Mouse (Mus musculus) liver, embryonic 16.5 days (tissue): Measurements from ENCODE around the gene Prr15l. TPM values are rescaled to one million over a fixed set of nuclear protein-coding genes. Genes with fewer than 3 reads are reported as not detected.

Experiments used
- ATAC-seq: fragments of 200-750 bp; cut with Nextera tagmentation; 2 replicates; pipeline ENCODE4 v1.8.0; 2017; ENCODE audit warnings: low read depth, mild to moderate bottlenecking, moderate number of reproducible peaks, moderate library complexity
- H3K27ac ChIP-seq: fragments of 300-500 bp; sonication (generic); 2 replicates; pipeline ENCODE4 v1.5.1; 2014; ENCODE audit warnings: mild to moderate bottlenecking, low read length
- H3K27me3 ChIP-seq: fragments of 300-500 bp; sonication (generic); 2 replicates; pipeline ENCODE4 v1.6.1; 2014; ENCODE audit warnings: low read depth, low read length, mixed read lengths; ENCODE audit not compliant: control insufficient read depth, insufficient read depth
- H3K36me3 ChIP-seq: fragments of 300-500 bp; sonication (generic); 2 replicates; pipeline ENCODE4 v1.6.1; 2014; ENCODE audit warnings: mild to moderate bottlenecking; ENCODE audit not compliant: control insufficient read depth, insufficient read depth
- H3K4me1 ChIP-seq: fragments of 300-500 bp; sonication (generic); 2 replicates; pipeline ENCODE4 v1.6.1; 2014; ENCODE audit warnings: low read depth, low read length, mixed read lengths; ENCODE audit not compliant: control insufficient read depth
- H3K4me2 ChIP-seq: fragments of 300-500 bp; sonication (generic); 2 replicates; pipeline ENCODE4 v1.6.1; 2014; ENCODE audit warnings: low read depth, low read length, mixed read lengths
- H3K4me3 ChIP-seq: fragments of 300-500 bp; sonication (generic); 2 replicates; pipeline ENCODE4 v1.5.1; 2014; ENCODE audit warnings: low read depth, mild to moderate bottlenecking, low read length
- H3K9ac ChIP-seq: fragments of 300-500 bp; sonication (generic); 2 replicates; pipeline ENCODE4 v1.6.1; 2014; ENCODE audit warnings: low read depth, low read length
- H3K9me3 ChIP-seq: fragments of 300-500 bp; sonication (generic); replicated peaks from 2 replicates; pipeline ENCODE4 v1.6.1; 2016; ENCODE audit warnings: low read length; ENCODE audit not compliant: control insufficient read depth
- WGBS: fragments of 180-500 bp; shearing (Covaris S2); extraction: QIAGEN DNeasy Blood & Tissue Kit; methylation state at CpG from one replicate; pipeline ENCODE4 v1.1.7; 2014; ENCODE audit not compliant: insufficient replicate concordance; 5-methylcytosine and 5-hydroxymethylcytosine counted together
- polyA plus RNA-seq: library from polyadenylated mRNA; unstranded; fragments of >200 nt; fragmentation: Nextera tagmentation; extraction: Ambion mirVana; gene quantifications from 2 replicates; pipeline ENCODE4 v1.2.1, GENCODE M21; 2015

Prr15l gene
- polyA plus RNA-seq, 1 experiment from 2014 or later = 7.1 TPM

DNA sequence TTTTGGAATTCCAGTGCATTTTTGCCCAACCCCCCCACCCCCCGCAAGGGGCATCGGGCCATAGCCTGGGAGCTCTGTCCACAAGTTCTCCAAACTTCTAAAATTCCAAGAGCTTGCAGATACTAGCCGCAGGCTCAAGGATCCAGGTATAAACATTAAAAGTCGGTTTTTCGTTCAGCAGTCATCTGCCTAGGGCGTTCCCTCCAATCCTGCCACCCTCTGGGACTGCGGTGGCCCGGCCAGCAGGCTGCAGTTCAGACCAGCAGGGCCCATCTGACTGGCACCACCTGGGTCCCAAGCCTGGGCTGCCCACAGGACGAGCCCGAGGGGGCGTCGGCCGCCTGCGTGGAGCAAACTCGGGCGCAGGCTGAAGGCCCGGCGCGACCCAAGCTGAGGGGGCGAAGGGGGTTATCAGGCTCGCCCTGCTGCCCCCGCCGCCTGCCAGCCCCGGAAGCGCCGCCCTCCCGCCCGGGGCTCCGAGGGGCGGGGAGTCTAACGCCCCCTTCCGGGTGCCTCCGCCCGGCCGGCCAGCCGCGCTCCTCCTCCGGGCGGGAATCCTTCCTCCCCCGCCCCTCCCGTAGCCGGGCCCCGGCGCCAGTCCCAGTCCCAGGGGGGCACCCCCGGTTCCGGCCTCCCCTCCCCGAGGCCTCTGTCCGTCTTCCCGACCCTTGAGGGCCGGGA, 49.1 kb downstream of the Prr15l start:
- H3K4me3 ChIP-seq = peak overlapping the region; percentile 91
- H3K4me2 ChIP-seq = peak overlapping the region; percentile 73
- H3K4me1 ChIP-seq = peaks cover 32% of the 10 kb centered on the region
- peak; percentile 65 for ATAC-seq
- H3K9ac ChIP-seq = peak overlapping the region; percentile 96
- H3K27me3 ChIP-seq = no peaks in the 10 kb centered on the region
- WGBS = under 1% methylated on average over 50 of the region's 50 CpGs
- H3K36me3 ChIP-seq = no peaks in the 10 kb centered on the region
- H3K27ac ChIP-seq = peak overlapping the region; percentile 94
- H3K9me3 ChIP-seq = no peaks in the 10 kb centered on the region

DNA sequence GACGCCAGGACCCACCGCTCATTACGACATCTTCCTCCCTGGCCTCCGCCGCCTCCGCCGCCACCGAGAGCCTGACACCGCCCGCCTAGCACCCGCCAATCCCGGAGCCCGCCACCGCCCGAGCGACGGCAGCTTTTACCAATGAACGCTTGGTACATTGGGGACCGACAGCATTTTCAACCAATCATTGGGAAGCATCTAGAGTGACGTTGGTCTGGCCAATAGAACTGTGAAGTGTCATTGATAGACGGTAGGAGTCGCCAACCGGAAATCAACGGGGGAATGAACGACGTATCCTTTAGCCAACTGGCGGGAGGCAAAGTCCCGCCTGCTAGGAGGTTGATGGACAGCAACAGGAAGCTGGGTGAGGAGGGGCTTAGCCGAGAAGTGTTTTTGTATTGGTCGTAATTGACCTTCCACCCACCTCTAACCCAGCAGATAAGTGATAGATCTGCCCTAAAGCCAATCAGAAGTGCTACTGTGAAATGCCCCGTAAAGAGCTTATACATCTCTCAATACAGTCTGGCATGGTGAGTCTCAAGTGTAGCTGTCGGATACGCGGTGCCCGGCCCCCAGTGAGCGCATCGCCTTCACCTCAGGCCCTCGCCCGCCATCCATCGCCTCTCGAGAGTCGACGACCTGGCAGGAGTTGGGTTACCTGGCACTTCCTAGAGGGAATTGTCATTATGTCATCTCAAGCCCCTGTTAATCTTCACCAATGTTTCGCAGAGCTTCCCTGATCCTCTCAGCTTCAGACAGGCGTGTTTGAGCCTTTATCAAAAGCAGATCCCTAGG, 49.9 kb downstream of the Prr15l start:
- no peaks in the 10 kb centered on the region for H3K27me3 ChIP-seq
- under 1% methylated on average over 45 of the region's 45 CpGs for WGBS
- H3K9ac ChIP-seq = peak overlapping the region; percentile 96
- ATAC-seq = peak; percentile 90
- peaks cover 32% of the 10 kb centered on the region for H3K4me1 ChIP-seq
- H3K4me2 ChIP-seq = peak overlapping the region; percentile 95
- H3K4me3 ChIP-seq = peak overlapping the region; percentile 91
- H3K27ac ChIP-seq = peak overlapping the region; percentile 97
- no peaks in the 10 kb centered on the region for H3K36me3 ChIP-seq
- no peaks in the 10 kb centered on the region for H3K9me3 ChIP-seq

DNA sequence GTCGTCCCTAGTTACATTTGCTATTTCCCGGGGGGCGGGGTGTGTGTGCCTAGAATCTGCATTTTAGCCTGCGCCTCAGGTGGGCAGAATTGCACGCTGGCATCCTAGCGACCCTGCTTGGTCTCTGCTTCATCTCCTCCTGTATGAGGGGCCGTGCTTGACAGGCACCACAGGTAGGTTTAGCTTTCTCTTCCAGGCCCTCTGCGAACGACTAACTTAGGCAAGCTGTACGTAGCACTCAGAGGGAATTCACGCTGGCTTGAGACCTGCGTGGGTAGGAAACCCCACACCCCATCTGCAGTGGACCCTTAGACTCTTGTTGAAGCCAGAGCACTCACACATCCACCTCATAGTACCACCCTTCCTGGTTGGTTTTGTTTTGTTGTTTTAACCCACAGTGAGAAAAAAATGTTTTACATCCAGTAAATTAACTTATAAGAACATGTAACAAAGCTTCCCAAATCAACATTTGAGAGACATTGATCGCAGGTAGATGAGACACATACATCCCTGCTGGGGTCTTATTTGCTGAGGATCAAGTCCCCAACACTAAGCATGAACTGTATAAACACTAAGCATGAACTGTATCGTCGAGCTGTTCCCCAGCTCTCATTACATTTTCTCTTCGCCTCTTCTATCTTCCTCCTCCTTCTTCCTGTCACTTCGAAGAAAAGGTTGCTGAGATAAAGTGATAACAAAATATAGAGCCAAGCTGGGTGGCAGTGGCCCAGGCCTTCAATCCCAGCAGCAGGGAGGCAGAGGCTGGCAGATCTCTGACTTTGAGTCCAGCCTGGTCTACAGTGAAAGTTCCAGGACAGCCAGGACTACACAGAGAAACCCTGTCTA, 50.7 kb downstream of the Prr15l start:
- H3K9ac ChIP-seq = peak overlapping the region; percentile 87
- no peak for ATAC-seq
- H3K4me3 ChIP-seq = peak overlapping the region; percentile 74
- WGBS = 17% methylated on average over 17 of the region's 17 CpGs
- H3K27me3 ChIP-seq = no peaks in the 10 kb centered on the region; the same call in 1 of the 2 replicates
- peaks cover 32% of the 10 kb centered on the region for H3K4me1 ChIP-seq
- H3K27ac ChIP-seq = peak overlapping the region; percentile 97
- no peaks in the 10 kb centered on the region for H3K9me3 ChIP-seq
- no peaks in the 10 kb centered on the region for H3K36me3 ChIP-seq
- peak overlapping the region; percentile 95 for H3K4me2 ChIP-seq

DNA sequence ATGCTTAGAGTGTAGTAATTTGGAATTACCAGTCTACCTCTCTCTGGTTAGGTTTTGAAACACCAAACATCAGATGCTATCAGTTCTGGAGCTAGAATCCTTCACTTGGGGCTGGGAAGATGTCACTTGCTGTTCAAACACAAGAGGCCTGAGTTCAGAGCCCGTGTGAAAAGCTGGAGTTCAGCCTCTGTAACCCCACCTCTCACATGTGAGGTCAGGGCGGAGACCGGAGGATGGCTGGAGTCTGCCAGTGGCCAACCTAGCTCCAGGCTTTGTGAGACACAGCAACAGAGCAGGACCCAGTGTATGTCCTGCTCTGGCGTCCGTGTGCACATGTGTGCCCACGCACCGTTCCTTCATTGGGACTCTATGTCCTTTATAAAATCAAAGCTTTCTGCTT, 51.4 kb downstream of the Prr15l start:
- H3K9me3 ChIP-seq = no peaks in the 10 kb centered on the region
- H3K4me2 ChIP-seq = no peak overlapping the region
- no peak overlapping the region for H3K4me3 ChIP-seq
- no peaks in the 10 kb centered on the region for H3K36me3 ChIP-seq
- H3K9ac ChIP-seq = no peak overlapping the region; the same call in 1 of the 2 replicates
- no peak for ATAC-seq
- H3K27ac ChIP-seq = peak overlapping the region; percentile 97; the same call in 1 of the 2 replicates
- H3K4me1 ChIP-seq = peaks cover 32% of the 10 kb centered on the region
- WGBS = 75% methylated on average over 7 of the region's 7 CpGs
- no peaks in the 10 kb centered on the region; the same call in 1 of the 2 replicates for H3K27me3 ChIP-seq

DNA sequence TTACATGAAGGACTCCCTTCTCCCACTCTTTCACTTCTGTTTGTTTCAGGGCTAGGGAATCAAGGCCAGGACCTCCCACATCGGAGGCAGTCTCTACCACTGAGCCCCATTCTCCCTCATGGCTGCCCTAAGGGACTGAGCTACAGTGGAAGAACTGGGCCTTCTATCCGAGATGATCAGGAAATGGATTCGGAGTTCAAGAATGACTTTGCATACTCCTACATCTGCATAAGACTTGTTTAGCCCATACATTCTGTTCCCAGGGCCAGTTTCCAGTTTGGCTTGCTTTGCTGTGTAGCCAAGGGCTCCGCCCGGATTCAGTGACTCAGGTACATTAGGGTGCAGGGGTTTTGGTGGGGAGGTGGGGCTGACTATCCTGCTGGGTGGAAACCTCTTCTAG, 52.1 kb downstream of the Prr15l start:
- 66% methylated on average over 5 of the region's 5 CpGs for WGBS
- peaks cover 32% of the 10 kb centered on the region for H3K4me1 ChIP-seq
- peaks cover 4% of the 10 kb centered on the region; the same call in 1 of the 2 replicates for H3K27me3 ChIP-seq
- H3K9me3 ChIP-seq = no peaks in the 10 kb centered on the region
- no peak for ATAC-seq
- no peak overlapping the region for H3K4me3 ChIP-seq
- no peak overlapping the region for H3K4me2 ChIP-seq
- H3K9ac ChIP-seq = no peak overlapping the region
- H3K36me3 ChIP-seq = no peaks in the 10 kb centered on the region
- no peak overlapping the region for H3K27ac ChIP-seq

DNA sequence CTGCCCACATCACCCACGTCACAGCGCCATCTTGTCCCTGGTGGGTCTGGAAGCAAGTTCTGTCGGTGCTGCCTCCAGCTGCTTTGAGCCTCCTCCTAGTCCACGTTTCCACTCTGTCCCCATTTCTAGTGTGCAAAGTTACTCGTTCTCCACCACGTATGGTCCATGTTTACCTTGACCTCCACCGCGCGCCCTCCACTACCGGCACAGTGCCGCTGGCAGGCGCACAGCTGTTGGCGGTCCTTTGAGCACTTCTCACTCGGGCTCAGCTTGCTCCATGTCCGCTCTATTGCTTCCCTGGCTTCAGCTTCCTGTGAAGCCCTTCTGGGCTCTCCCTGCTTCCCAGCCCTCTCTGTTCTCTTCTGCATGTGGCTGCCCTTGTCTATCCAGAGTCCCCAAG, 53.6 kb downstream of the Prr15l start:
- peaks cover 6% of the 10 kb centered on the region for H3K27me3 ChIP-seq
- no peak overlapping the region for H3K4me2 ChIP-seq
- no peak overlapping the region; the same call in 1 of the 2 replicates for H3K9ac ChIP-seq
- no peaks in the 10 kb centered on the region for H3K36me3 ChIP-seq
- ATAC-seq = no peak
- no peaks in the 10 kb centered on the region for H3K9me3 ChIP-seq
- H3K27ac ChIP-seq = no peak overlapping the region
- 76% methylated on average over 15 of the region's 15 CpGs for WGBS
- H3K4me3 ChIP-seq = no peak overlapping the region
- peaks cover 18% of the 10 kb centered on the region for H3K4me1 ChIP-seq

DNA sequence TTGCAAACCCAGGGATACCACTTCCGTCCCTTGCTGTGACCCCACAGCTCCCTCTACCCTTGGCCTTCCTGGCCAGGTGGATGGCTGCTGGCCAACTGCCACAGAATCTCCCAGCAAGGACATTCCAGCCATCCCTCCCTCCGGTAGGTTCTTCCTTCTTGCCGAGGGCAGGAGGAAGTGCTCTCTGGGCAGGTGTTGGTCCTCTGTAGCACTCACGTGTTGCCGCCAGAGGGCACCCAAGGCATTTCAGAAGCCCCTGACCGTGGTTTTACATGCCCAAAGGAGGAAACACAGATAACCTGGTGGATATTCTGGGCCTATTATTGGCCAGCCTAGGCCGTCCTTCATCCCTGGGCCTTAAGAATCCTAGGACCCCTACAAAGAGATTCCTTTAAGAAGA, 54.5 kb downstream of the Prr15l start:
- H3K9me3 ChIP-seq = no peaks in the 10 kb centered on the region
- no peak overlapping the region for H3K27ac ChIP-seq
- no peak overlapping the region for H3K9ac ChIP-seq
- H3K4me2 ChIP-seq = no peak overlapping the region
- no peak for ATAC-seq
- H3K27me3 ChIP-seq = peaks cover 12% of the 10 kb centered on the region
- H3K4me3 ChIP-seq = no peak overlapping the region
- no peaks in the 10 kb centered on the region for H3K36me3 ChIP-seq
- H3K4me1 ChIP-seq = peaks cover 18% of the 10 kb centered on the region
- 3% methylated on average over 7 of the region's 7 CpGs for WGBS

DNA sequence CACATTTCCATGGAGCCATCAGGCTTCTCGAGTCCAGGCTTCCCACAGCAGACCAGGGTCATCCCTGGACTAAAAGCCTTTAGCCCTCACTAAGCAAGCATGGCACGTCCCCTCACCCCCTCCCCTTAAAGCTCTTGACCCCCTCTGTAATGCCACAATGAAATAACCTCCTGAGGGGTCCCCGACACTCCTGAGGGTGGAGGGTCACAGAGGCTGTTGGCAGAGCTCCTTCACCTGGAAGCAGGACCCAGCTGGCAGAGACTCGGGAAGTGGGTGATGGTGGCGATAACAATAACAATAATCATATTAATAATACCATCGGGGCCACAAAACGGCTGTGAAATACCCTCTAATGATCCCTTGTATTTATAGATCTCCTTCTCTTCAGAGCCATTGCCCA, 55.0 kb downstream of the Prr15l start, which contains the start of gene Sp2:
Gene Sp2 (minus strand): TSS at position 101 of the 400 bp plus-strand sequence.
- no peak within 1 kb of the TSS for H3K27ac ChIP-seq
- 66% methylated on average over 7 of the region's 7 CpGs for WGBS
- H3K36me3 ChIP-seq = no peaks in the 10 kb centered on the region
- no peak within 1 kb of the TSS for H3K9ac ChIP-seq
- peaks cover 20% of the 10 kb centered on the region for H3K4me1 ChIP-seq
- H3K4me3 ChIP-seq = no peak within 1 kb of the TSS
- H3K9me3 ChIP-seq = no peaks in the 10 kb centered on the region
- no peak for ATAC-seq
- H3K4me2 ChIP-seq = no peak within 1 kb of the TSS
- H3K27me3 ChIP-seq = peaks cover 17% of the 10 kb centered on the region
